Mouse (Mus musculus) thymus, postnatal 14 days (tissue): Measurements from ENCODE around the gene Hspbap1.

Experiments used
- DNase-seq: peaks from one replicate; pipeline ENCODE4 v3.0.0; 2021

The Hspbap1 gene

GRCm38 (mm10) chr16:35769878-35770657, at the start of gene Hspbap1:
Hspbap1 (plus strand) TSS chr16:35770375.
- DNase-seq, result peak; percentile 96

- DNase-seq, result no peak
These were observed 45.6 kb upstream of the Hspbap1 start for GRCm38 (mm10) chr16:35724561-35724960.

GRCm38 (mm10) chr16:35726601-35727000, 43.6 kb upstream of the Hspbap1 start:
- no peak for DNase-seq

- no peak for DNase-seq
These were observed 40.9 kb upstream of the Hspbap1 start for GRCm38 (mm10) chr16:35729151-35729738.

GRCm38 (mm10) chr16:35732096-35732495, 38.1 kb upstream of the Hspbap1 start:
- DNase-seq, result no peak

- DNase-seq, result peak; percentile 84
These were observed 36.1 kb upstream of the Hspbap1 start for GRCm38 (mm10) chr16:35734038-35734437.

- DNase-seq, result no peak
These were observed 31.9 kb upstream of the Hspbap1 start for GRCm38 (mm10) chr16:35738096-35738767.

GRCm38 (mm10) chr16:35739548-35739947, 30.6 kb upstream of the Hspbap1 start:
- no peak for DNase-seq

- DNase-seq, result no peak
These were observed 29.8 kb upstream of the Hspbap1 start for GRCm38 (mm10) chr16:35740357-35740756.

GRCm38 (mm10) chr16:35740943-35741342, 29.2 kb upstream of the Hspbap1 start:
- no peak for DNase-seq

GRCm38 (mm10) chr16:35741621-35742020, 28.6 kb upstream of the Hspbap1 start:
- peak; percentile 65 for DNase-seq

- peak; percentile 49 for DNase-seq
These were observed 27.8 kb upstream of the Hspbap1 start for GRCm38 (mm10) chr16:35742251-35742937.

- peak; percentile 81 for DNase-seq
These were observed 22.5 kb upstream of the Hspbap1 start for GRCm38 (mm10) chr16:35747417-35748236.

GRCm38 (mm10) chr16:35748237-35748603, 22.0 kb upstream of the Hspbap1 start:
- DNase-seq, result no peak

- no peak for DNase-seq
These were observed 20.8 kb upstream of the Hspbap1 start for GRCm38 (mm10) chr16:35749385-35749784.

GRCm38 (mm10) chr16:35751841-35752240, 18.3 kb upstream of the Hspbap1 start:
- no peak for DNase-seq

GRCm38 (mm10) chr16:35753926-35754325, 16.2 kb upstream of the Hspbap1 start:
- DNase-seq, result no peak

GRCm38 (mm10) chr16:35755502-35756334, 14.5 kb upstream of the Hspbap1 start:
- no peak for DNase-seq

- no peak for DNase-seq
These were observed 13.5 kb upstream of the Hspbap1 start for GRCm38 (mm10) chr16:35756697-35757096.

- DNase-seq, result no peak
These were observed 10.8 kb upstream of the Hspbap1 start for GRCm38 (mm10) chr16:35759401-35759800.

- no peak for DNase-seq
These were observed 6.4 kb upstream of the Hspbap1 start for GRCm38 (mm10) chr16:35763590-35764296.
